Mouse (Mus musculus) right cerebral cortex, postnatal 14 days (tissue): Measurements from ENCODE around the gene Crocc.

ENCODE experiments used
- DNase-seq: peaks from one replicate; pipeline ENCODE4 v3.0.0; 2022

Crocc gene

DNA sequence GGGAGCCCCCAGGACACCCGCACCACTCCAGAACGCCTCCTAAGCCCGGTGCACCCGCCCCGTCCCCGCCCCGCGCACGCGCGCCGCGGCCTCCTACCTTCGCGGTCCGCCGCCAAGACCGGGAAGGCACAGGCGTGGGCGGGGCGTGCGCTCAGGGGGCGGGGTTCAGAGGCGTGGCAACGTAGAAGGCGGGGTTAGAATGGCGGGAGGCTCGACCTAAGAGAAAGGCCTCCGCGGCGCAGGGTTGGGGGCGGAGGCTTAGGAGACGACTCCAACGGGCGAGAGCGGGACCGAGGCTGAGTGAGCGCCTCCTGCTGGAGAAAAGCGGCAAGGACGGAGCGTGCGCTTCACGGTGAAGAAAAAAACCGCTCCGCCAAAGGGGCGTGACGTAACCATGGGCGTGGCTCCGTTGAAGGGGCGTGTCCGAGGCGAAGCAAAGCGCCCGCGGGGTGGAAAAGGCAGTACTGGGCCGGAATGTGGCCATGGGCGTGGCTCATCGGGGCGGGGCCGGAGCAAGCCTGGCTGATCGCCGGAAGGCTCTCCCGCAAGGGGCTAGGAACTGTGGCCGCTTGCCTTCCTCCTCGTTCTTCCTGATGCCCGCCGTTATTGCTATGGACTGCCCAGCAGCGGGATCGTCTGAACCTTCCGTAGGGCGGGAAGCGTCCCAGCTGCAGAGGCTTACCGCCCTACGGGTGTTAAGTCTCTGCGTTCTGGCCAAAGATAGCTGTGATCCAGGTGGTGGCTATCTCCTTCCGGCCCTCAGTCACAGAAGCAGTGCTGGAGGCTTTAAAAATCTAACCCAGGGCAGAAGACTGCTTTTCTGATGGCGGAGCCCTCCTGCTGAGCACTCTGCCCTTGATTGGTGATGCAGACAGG, at the start of gene Crocc:
Crocc (minus strand) TSS at position 125 of the 876 bp plus-strand sequence.
- DNase-seq, result peak; percentile 99

DNA sequence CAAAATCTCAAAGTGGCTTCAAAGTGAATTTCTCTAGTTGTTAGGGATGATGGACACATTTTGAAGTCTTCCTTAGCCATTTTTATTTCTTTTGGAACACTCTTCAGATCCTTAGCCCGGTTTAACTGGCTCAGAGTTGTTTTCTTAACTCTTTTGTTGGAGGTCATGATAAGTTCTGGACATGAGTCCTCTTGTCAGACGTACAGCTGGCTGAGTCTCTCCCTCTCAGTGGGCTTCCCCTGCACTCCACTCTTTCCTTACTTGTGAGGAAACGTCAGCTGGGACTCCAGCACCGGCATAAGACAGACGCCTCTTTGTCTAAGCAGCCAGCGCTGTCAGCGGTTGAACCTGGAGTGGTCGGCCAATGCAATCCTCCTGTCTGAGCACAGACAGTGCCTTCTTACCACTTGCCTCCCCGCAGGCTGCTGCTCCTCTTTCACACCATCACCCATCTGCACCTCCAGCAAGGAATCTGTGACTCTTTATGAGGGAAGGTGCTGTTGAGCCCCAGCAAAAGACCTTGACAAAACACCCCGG, 47.9 kb upstream of the Crocc start:
- no peak for DNase-seq

DNA sequence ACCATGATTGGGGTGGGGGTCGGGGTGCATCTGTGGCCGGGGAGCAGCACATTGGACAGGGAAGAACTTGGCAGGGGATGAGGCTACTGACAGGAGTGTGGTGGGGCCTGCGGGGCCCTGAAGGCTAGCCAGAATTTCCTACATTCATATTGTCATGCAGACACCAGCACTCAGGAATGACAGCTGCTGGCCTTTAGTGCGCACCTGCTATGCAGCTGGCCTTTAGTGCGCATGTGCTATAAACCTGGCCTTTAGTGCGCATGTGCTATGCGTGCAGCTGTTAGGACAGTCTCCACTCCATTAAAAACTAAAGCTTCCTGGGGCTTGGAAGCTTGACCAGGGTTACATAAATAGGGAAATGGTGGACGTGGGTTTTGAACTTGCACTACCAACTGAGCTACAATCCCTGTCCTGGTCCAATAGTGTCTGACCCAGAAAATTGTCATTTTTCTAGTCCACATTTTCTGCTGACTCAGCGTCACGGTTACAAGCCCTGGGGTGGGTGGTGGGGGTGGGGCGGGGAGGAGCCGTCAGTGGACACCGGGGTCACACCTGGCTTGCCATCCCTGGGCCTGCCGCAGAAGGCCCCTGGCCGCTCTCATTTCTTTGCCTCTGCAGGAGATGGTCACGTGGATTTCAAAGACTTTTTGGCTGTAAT, 46.3 kb upstream of the Crocc start:
- no peak for DNase-seq

DNA sequence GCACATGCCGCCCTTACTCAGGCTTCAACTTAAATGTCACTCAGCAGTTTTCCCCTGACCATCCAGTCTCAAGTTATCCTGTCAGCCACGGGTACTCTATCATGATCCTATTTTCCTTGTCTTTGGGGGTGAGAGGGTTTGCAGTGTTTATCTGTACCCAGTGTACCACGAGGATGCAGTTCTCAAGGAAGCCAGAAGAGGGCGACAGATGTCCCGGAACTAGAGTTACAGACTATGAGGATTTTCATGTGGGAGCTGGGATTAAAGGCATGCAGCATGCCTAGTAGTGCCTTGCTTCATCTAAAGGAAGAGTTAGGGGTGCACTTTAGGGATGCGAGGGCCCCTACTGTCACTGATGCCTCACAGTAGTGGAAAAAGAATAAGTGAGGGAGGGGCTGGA, 41.5 kb upstream of the Crocc start:
- DNase-seq, result no peak

DNA sequence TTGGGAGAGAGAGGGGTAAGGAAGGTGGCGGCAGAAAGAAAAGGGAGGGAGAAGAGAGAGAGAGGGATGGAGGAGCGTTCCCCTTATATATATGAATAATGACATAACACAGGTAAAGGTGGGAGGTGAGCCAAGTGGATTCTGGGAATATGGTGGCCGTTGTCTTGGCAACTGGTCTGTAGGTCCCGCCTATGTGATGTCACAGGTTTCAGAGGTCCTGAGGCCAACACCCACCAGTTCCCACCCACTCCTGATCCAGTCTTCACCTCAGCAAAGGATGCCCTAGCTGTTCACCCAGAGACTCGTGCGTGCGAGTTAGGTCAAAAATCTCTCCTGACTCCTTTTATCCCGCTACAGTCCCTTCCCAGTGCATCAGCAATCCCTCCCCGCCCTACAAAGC, 40.9 kb upstream of the Crocc start:
- no peak for DNase-seq

DNA sequence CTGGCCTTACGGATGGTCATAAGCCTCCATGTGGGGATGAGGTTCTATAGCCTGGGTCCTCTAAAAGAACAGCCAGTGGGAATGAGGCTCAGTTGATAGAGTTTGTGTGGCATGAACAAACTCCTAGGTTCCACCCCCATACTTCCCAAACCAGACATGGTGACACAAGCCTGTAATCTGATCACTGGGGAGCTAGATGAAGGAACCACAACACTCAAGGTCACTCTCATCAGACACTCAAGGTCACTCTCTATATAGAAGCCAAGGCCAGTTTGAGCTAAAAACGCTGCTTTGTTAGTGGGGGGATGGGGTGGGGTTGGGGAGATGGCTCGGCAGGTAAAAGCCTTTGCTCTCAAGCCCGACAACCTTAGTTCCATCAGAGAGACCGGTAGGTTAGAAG, 39.6 kb upstream of the Crocc start:
- DNase-seq, result no peak

DNA sequence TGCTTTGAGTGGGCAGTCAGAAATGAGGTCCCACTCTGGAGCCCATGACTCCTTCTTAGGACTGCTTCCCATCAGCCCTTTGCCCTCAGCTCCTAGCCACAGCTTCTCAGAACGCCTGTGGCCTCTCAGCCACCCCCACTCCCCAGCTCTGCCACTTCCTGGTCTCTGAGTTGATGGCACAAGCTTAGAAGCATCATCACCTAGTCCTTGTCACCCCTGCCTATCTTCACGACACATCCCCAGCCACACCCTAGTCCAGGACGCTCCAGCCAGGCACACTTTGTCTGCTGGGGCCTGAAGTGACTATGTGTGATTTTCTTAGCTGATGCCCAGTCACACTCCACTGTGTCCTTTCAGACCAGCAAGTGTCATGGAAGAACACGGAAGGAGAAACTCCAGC, 38.6 kb upstream of the Crocc start:
- no peak for DNase-seq

DNA sequence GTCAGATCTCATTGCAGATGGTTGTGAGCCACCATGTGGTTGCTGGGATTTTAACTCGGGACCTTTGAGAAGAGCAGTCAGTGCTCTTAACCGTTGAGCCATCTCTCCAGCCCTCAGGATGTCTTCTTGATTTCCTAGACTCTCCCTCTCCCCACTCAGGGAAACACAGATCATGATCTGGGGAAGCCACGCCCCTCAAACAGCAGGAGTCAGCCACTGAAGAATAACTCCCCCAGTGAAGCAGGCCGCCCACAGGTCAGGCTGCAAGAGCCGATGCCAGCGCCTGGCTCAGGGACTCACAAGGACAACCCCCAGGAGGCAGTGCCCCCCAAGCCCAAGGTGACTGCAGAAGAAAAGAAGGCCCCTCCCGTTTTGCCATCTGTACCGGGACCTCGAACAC, 36.4 kb upstream of the Crocc start:
- DNase-seq, result no peak

DNA sequence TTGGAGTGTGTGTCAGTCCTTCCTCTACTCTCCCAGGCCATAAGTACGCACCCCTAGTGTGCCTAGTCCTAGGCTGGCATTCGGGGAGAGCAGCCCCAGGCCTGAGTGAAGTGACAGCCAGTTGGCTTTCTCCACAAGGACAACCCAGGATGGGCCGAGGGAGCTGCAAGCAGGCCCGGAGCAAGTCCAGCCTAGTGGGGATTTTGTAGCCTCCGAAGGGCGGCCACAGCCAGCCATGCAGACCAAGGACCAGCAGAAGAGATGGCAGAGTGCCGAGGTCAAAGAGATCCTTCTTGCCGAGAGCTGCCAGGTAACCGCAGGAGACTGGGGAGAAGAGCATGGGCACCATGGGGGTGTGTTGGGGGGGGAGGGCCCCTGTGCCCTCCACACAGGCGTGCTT, 34.7 kb upstream of the Crocc start:
- no peak for DNase-seq

DNA sequence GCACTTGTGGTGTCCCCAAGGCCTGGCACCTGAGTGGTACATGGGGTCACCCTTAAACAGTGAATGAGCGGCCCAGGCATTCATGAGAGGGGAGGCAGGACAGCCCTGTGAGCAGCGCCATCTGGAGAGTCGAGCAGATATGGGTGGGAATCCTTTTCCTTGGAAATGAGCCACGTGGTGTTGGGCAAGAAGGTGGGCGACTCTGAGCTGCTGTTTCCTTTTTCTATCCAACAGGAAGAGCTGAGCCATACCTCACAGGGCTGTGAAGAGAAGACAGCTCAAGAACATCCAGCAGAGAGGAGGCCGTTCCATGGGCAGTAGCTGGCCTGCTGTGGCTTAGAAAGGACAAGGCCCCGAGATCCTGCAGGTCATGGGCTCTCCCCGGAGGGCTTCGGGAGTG, 28.4 kb upstream of the Crocc start:
- DNase-seq, result peak; percentile 44

DNA sequence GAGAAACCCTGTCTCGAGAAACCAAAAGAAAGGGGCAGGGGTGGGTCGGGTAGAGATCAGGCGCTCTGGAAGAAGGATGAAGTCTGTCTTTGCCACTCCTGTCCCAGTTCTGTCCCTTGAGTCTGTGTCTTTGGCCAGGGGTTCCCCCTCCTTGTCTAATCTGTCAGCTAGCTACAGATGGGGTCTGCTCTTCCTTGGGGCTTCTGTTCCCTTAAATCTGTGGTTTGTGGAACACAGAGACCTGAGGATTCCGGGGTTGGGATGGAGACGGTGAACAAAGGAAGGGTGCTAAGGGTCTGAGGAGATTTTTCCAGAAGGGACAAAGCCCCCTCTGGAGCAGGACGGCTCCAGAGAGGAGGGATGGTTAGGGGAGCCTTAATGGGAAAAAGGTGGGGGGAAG, 27.7 kb upstream of the Crocc start, which contains the start of gene Spata21:
Spata21 (plus strand) TSS at position 301 of the 400 bp plus-strand sequence.
- DNase-seq, result no peak

DNA sequence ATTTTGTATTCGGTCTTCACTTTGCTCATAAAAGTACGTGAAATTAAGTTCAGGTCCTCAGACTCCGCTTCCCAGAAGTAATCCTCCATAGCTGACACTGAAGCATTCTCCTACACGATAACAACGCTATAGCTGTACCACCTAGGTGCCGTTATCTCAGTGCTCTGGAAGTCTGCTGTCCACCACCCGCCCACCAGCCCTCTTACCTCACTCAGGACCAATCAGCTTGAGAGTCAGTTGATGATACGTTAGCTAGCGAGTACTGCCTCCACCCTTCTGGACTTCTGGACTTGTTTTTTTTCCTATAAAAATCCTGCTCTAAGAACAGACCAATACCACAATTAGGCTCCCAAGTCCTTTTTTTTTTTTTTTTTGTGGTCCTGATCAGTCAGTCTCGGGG, 26.5 kb upstream of the Crocc start:
- no peak for DNase-seq

DNA sequence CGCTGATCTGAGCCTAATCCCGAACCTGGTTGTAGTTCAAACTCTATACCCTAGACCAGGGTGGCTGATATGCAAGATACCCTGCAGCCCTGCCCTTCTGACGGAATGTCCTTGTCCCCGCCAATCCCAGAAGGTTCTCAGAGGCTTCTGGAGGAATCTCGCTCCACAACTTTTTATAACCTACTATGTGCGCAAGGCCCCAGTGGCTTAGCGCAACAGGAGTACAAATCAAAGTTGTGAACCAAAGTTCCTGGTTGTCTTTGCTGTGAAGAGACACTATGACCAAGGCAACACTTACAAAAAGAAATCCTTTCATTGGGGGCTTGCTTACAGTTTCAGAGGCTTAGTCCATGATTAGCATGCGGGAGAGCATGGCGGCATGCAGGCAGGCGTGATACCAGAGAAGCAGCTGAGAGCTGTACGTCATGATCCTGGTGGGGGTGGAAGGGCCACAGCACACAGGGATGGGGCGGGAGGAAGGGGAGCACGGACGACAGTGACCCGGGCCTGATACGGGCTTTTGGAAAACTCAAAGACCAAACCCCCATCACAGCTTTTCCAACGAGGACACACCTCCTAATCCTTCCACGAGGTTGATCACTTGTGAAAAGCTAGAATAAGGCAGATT, 18.3 kb upstream of the Crocc start:
- no peak for DNase-seq

DNA sequence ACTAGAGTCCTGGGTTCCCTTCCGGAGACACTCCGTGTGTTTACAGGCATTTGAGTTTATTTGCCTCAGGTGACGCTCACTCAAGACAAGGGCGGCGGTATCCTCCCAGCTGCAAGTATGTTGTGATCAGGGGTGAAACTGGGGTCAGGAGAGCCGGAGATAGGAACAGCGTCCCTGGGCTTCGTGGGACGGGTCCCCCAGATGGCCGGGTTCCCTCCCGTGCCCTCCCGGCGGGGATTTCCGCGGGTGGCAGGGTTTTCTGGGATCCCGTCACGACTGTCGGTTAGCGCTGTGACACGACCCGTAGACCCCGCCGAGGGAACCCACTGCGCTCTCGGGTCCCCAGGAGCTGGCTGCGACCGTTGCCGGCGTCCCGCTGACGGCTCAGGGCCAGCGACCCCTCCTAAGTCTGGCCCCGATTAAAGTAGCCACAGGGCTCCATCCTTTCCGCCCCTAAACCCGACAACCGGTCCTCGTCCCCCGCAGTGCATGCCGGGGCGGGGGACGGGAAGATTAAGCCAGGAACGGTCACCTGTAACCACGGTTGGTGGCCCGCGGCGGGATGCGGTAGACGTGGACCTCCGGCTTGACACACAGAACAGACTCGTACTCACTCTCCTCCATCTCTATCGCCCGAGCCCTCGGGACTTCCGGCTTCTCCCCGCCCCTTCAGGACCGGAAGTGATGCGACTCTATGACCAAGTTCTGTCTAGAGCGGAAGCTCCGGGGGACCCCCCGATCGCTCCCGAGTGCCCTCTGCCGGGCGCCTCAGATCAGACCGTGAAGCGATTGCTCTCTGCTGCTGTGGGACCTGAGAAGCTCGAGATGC, 17.5 kb upstream of the Crocc start, which contains the start of gene Necap2:
Necap2 (minus strand) TSS at position 677 of the 829 bp plus-strand sequence.
- peak; percentile 94 for DNase-seq

DNA sequence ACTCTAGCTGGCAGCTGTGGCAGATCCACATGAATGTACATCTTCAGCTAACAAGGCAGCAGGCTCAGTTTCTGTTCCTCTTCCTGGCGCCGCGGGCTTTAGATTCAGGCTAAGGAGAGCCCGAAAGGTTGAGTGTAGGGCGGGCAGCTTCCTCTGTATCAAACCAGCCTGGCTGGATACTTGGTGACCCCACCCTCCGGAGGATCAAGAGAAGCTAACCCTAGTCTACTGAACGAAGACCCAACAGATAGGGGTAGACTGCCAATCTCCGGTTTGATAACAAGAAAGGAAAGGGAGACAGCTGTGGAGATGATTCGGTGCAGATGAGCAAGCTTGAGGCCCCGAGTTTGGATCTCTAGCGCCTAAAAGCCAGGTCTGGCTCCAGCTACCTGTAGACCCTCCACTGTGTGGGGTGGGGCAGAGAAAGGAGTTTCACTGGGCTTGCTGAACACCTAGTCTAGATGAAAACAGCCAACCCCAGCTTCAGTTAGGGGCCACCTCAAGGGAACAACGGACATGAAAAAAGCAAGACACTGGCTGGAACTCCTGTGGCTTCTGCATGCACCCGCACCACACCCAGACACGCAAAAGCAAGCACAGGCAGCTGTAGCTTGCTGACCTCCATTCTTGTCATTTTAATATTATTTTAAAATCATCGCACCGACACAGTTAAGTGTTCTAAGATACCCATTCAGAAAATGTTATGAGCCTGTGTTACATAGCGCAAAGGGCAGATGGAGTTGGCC, 16.6 kb upstream of the Crocc start:
- no peak for DNase-seq

DNA sequence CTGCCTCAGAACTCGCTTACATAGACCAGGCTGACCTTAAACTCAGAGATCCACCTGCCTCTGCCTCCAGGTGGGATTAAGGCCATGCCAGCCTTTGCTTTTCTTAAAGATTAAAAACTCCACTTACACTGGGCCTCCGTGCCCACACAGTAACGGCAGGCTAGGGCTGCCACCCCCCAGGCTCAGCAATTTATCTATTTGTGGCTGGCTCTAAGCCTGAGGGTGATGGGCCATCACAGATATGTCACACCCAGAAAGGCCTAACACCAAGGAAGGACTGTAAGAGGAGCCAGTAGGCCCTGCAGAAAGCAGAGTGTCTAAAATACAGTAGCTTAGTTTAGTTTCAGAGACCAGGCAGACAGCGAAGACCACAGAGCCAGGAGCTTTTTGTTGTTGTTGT, 13.8 kb upstream of the Crocc start:
- no peak for DNase-seq

DNA sequence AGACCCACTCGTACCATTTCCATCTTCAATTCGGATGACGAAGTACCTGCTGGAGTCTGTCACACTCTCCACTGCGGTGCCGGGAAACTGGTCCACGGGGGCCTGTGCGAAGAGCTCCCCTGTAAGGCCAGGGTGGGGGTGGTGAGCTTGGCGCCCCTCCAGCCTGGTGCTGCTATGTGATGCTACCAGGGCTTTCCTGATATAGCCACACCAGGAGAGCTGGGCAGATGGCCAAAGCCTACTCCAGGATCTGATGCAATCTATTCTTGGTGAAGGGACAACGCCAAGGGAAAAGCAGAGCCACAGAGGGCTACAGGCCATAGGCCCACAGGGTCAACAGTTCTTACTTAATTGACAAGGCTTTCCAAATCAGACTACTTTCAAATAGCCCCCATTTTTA, 13.3 kb upstream of the Crocc start:
- peak; percentile 80 for DNase-seq

DNA sequence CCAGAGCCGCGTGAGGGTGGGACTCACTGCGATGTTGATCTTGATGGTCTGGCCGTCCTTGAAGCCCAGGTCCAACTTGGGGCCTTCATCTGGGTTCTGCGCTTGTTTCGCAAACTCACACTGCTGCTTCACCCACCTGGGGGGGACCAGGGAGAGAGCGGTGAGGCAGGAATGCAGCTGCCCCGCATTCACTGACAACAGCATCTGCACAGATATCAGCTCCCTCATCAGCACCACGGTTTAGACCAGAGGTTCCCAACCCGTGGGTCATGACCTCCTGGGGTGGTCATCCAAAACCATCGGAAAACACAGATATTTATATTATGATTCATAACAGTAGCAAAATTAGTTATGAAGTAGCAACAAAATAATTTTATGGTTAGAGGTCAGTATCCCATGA, 12.2 kb upstream of the Crocc start:
- DNase-seq, result no peak

DNA sequence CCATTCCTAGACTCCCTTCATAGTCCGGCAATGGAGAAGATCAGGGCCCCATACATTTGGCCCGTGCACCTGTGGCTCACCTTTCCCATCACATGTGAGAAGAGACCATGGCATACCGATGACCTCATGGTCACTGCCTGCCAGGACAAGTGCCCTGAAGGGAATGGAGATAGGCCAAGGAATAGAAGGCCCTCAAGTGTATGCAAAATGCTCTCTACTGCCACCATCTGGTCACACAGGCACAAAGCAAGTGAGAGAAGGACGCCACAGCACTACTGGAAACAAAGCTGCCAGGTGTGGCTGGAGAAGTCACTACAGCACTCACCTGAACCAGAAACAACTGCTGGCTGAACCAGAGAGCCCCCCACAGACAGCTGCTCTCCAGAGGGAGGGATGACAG, 9.4 kb upstream of the Crocc start:
- DNase-seq, result no peak

DNA sequence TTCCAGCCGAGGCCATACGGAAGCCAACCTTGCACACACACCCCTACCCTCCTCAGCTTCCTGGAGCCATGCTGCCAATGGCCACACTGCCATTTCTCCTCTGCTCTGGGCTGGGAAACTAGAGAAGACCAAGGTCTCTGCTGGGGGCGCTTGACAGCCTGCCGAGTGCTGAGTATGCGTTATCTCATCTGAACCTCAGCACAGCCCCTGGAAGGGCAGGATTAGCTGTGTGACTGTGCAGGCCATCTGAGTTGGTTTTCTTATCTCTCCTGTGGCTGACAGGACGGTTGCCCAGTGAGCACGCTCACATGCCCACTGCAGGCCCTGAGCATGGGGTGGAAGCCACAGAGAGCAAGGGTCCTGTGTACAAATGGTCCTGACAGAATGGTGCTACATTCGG, 8.3 kb upstream of the Crocc start:
- DNase-seq, result no peak

DNA sequence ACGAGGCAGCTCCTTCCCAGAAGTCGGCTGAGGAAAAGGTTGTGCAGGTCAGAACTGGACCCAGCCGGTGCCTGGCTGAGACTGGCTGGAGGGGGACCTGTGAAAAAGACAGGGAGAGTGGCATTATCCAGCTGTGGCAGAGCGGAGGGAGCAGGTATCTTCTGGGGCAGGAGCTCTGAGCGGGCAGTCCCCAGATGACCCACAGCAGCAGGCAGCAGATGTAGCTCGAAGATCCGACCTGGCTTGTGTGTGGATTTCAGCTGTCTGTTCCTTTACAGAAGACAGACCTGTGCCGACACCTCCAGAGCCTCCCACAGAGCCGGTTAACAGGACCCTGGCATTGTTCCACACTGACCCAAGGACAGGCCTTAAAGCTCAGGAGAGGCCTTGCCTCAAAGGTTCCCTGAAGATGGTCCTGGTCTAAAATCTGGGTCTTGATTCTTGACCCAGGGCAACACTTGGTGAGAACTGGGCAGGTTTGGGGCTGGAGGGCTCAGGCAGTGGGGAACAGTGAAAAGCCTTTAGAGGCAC, 7.2 kb upstream of the Crocc start:
- DNase-seq, result no peak
